In genomic region chr9:49055333-49056205, GRCm38 (mm10) we compare ENCODE assay signal across 8 mouse cellular contexts. TPM values are rescaled to one million over a fixed set of nuclear protein-coding genes. Genes with fewer than 3 reads are reported as not detected.
DNase-seq lines count a peak whose midpoint lies in the region; ATAC-seq lines count a peak whose summit lies in the region.

Gene Zw10, plus strand, starts transcription at chr9:49055613.

- peak; percentile 94 for DNase-seq in adipocyte (ENCODE audit: low spot score)
- DNase-seq in embryo, embryonic 10 days (ENCODE audit: low spot score), result peak; percentile 99
- peak; percentile 91 for DNase-seq in gastrocnemius, postnatal 10 days
- peak; percentile 95 for DNase-seq in induced T-regulatory cell, adult 2 months (ENCODE audit: low read depth)
- peak; percentile 84 to 95 for DNase-seq in left cerebral cortex, adult 9 months (ENCODE audit: low spot score in 2 of 2)
- DNase-seq in right cerebral cortex, postnatal 14 days, result peak; percentile 93
- peak; percentile 86 to 93 for DNase-seq in urinary bladder, postnatal 36 days (ENCODE audit: low spot score in 2 of 2)

- ATAC-seq in megakaryocyte progenitor cell, adult 5-6 weeks (replicated peaks; ENCODE audit: poor library complexity), result peak; percentile 95

RNA-seq across cellular contexts. Expression of gene Zw10, which starts in this region (rescaled TPM):
- 1 to 10 TPM; 6.6 to 8.6 TPM for total RNA-seq in gastrocnemius, postnatal 10 days (2021)
- total RNA-seq in megakaryocyte progenitor cell, adult 5-6 weeks (2015), result 28.7 and 30.7 TPM in 2 replicates
- 24.4 and 26.0 TPM in 2 replicates for total RNA-seq in megakaryocyte progenitor cell, adult 5-6 weeks (2017)

Comparison
In these comparisons a context has a peak if more than half of its experiments do, and no peak if none do; other contexts are left out.
1. Peak in every context shown above with its lines: DNase-seq and ATAC-seq.